Mouse (Mus musculus): ENCODE results near the gene Zan. TPM values are rescaled to one million over a fixed set of nuclear protein-coding genes. Genes with fewer than 3 reads are reported as not detected.

Zan gene
- polyA plus RNA-seq, 1 experiment: 0.01 TPM

DNA sequence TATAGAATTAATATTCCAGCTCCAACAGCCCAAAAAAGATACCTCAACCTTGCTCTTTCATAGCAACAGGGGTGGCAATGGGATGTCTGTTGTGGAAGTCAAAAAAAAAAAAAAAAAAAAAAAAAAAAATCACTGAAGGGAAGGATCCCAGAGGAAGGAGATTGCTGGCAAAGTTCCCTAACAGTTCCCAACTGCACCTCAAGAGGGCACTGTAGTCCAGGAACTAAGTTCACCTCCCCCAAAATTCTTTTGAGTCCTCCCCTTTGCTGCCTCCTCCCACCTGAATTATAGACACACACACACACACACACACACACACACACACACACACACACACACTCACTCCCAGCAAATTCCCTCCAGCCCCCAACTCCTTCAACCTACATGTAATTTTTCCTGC is 4.3 kb upstream of the Zan start:
- Histone ChIP-seq H3ac (ENCODE audit: control insufficient read depth, insufficient read length, low read depth) (no peak overlapping the region), H3K4me3 (ENCODE audit: insufficient read depth, poor library complexity, severe bottlenecking) (no peak overlapping the region), H3K27me3 (ENCODE audit: control insufficient read depth, insufficient read depth, insufficient read length) (peaks cover 66% of the 10 kb centered on the region), H3K79me3 (ENCODE audit: low read depth) (no peaks in the 10 kb centered on the region), H3K36me3 (ENCODE audit: control insufficient read depth, insufficient read depth) (no peaks in the 10 kb centered on the region), H3K79me2 (ENCODE audit: control insufficient read depth, insufficient read depth) (no peaks in the 10 kb centered on the region)
- peak; percentile 37 for TF ChIP-seq CTCF (IDR thresholded peaks at IDR 0.05; ENCODE audit: control insufficient read depth, insufficient read depth, insufficient read length)
- TF ChIP-seq MYOD1 (IDR thresholded peaks at IDR 0.05; ENCODE audit: control insufficient read depth, insufficient read length, low read depth): no peak

DNA sequence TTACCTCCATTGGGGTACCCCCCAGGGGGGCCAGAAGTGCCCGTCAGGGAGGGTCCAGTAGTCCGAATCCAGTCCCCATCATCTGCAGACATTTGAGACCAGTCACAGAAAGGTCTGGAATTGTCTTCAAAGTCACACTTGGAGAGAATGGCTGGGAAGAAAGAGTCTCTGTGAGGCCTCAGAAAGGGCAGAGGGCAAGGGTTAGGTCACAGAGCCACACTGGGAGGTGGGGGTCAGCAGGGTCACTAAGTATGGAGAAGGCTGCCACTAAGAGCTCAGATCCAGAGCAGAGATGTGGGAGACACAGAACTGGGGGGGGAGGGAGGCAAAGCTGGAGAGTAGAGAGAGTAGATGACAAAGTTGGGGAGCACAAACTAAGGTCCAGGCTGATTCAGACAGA is 2.5 kb downstream of the Zan start:
- H3K4me3 ChIP-seq (ENCODE audit: insufficient read depth, poor library complexity, severe bottlenecking): no peak overlapping the region
- H3K27me3 ChIP-seq (ENCODE audit: control insufficient read depth, insufficient read depth, insufficient read length): peaks cover 64% of the 10 kb centered on the region
- no peaks in the 10 kb centered on the region for H3K79me2 ChIP-seq (ENCODE audit: control insufficient read depth, insufficient read depth)
- no peaks in the 10 kb centered on the region for H3K36me3 ChIP-seq (ENCODE audit: control insufficient read depth, insufficient read depth)
- no peak overlapping the region for H3ac ChIP-seq (ENCODE audit: control insufficient read depth, insufficient read length, low read depth)
- no peaks in the 10 kb centered on the region for H3K79me3 ChIP-seq (ENCODE audit: low read depth)
- TF ChIP-seq MYOD1 (IDR thresholded peaks at IDR 0.05; ENCODE audit: control insufficient read depth, insufficient read length, low read depth) (no peak), MAX (IDR thresholded peaks at IDR 0.05) (no peak), USF1 (IDR thresholded peaks at IDR 0.05; ENCODE audit: low read depth) (no peak), FOSL1 (IDR thresholded peaks at IDR 0.05; ENCODE audit: insufficient read depth, low read length, poor library complexity, severe bottlenecking) (no peak), CEBPB (IDR thresholded peaks at IDR 0.05; ENCODE audit: low read depth) (no peak), MYOG (IDR thresholded peaks at IDR 0.05; ENCODE audit: control insufficient read depth, extremely low read depth, insufficient read length) (no peak), CTCF (IDR thresholded peaks at IDR 0.05; ENCODE audit: control insufficient read depth, insufficient read depth, insufficient read length) (no peak)

GRCm38 (mm10) chr5:137472252-137472904 is 4.5 kb downstream of the Zan start:
- no peaks in the 10 kb centered on the region for H3K36me3 ChIP-seq (ENCODE audit: control insufficient read depth, insufficient read depth)
- peaks cover 58% of the 10 kb centered on the region for H3K27me3 ChIP-seq (ENCODE audit: control insufficient read depth, insufficient read depth, insufficient read length)
- TF ChIP-seq CEBPB (IDR thresholded peaks at IDR 0.05; ENCODE audit: low read depth): no peak
- TF ChIP-seq MYOD1 (IDR thresholded peaks at IDR 0.05; ENCODE audit: control insufficient read depth, insufficient read length, low read depth): no peak
- TF ChIP-seq MAX (IDR thresholded peaks at IDR 0.05): no peak
- TF ChIP-seq MYOG (IDR thresholded peaks at IDR 0.05; ENCODE audit: control insufficient read depth, extremely low read depth, insufficient read length): no peak
- TF ChIP-seq USF1 (IDR thresholded peaks at IDR 0.05; ENCODE audit: low read depth): no peak
- no peak for TF ChIP-seq CTCF (IDR thresholded peaks at IDR 0.05; ENCODE audit: control insufficient read depth, insufficient read depth, insufficient read length)
- TF ChIP-seq FOSL1 (IDR thresholded peaks at IDR 0.05; ENCODE audit: insufficient read depth, low read length, poor library complexity, severe bottlenecking): no peak
- no peaks in the 10 kb centered on the region for H3K79me2 ChIP-seq (ENCODE audit: control insufficient read depth, insufficient read depth)
- H3K4me3 ChIP-seq (ENCODE audit: insufficient read depth, poor library complexity, severe bottlenecking): no peak overlapping the region
- no peak overlapping the region for H3ac ChIP-seq (ENCODE audit: control insufficient read depth, insufficient read length, low read depth)
- H3K79me3 ChIP-seq (ENCODE audit: low read depth): no peaks in the 10 kb centered on the region

GRCm38 (mm10) chr5:137466946-137467345 is 9.9 kb downstream of the Zan start:
- Histone ChIP-seq H3ac (ENCODE audit: control insufficient read depth, insufficient read length, low read depth) (no peak overlapping the region), H3K4me3 (ENCODE audit: insufficient read depth, poor library complexity, severe bottlenecking) (no peak overlapping the region), H3K36me3 (ENCODE audit: control insufficient read depth, insufficient read depth) (no peaks in the 10 kb centered on the region), H3K79me2 (ENCODE audit: control insufficient read depth, insufficient read depth) (no peaks in the 10 kb centered on the region), H3K27me3 (ENCODE audit: control insufficient read depth, insufficient read depth, insufficient read length) (peaks cover 15% of the 10 kb centered on the region), H3K79me3 (ENCODE audit: low read depth) (no peaks in the 10 kb centered on the region)
- TF ChIP-seq MYOG (IDR thresholded peaks at IDR 0.05; ENCODE audit: control insufficient read depth, extremely low read depth, insufficient read length) (no peak), CEBPB (IDR thresholded peaks at IDR 0.05; ENCODE audit: low read depth) (no peak), CTCF (IDR thresholded peaks at IDR 0.05; ENCODE audit: control insufficient read depth, insufficient read depth, insufficient read length) (no peak), MYOD1 (IDR thresholded peaks at IDR 0.05; ENCODE audit: control insufficient read depth, insufficient read length, low read depth) (no peak), FOSL1 (IDR thresholded peaks at IDR 0.05; ENCODE audit: insufficient read depth, low read length, poor library complexity, severe bottlenecking) (no peak), USF1 (IDR thresholded peaks at IDR 0.05; ENCODE audit: low read depth) (no peak), MAX (IDR thresholded peaks at IDR 0.05) (no peak)

DNA sequence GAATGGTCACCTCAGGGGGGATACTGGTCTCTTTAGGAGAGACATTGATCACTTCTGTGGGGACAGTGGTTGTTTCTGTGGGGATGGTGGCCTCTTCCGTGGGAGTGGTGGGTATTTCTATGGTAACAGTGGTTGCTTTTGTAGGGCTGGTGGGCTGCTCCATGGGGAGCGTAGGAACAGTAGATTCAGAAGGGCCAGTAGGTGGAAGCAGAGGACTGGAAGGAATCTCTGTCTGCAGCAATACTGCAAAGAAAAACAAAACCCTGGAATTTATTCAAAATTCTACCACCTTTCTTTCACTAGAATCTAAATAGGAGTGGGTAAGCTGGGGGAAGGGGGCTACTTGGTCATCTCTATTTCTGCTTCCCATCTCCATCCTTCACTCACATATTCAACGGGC is 11.8 kb downstream of the Zan start:
- Histone ChIP-seq H3K4me3 (ENCODE audit: insufficient read depth, poor library complexity, severe bottlenecking) (no peak overlapping the region), H3K79me3 (ENCODE audit: low read depth) (no peaks in the 10 kb centered on the region), H3K27me3 (ENCODE audit: control insufficient read depth, insufficient read depth, insufficient read length) (peaks cover 3% of the 10 kb centered on the region), H3K79me2 (ENCODE audit: control insufficient read depth, insufficient read depth) (no peaks in the 10 kb centered on the region), H3ac (ENCODE audit: control insufficient read depth, insufficient read length, low read depth) (no peak overlapping the region), H3K36me3 (ENCODE audit: control insufficient read depth, insufficient read depth) (no peaks in the 10 kb centered on the region)
- TF ChIP-seq MYOD1 (IDR thresholded peaks at IDR 0.05; ENCODE audit: control insufficient read depth, insufficient read length, low read depth) (no peak), CTCF (IDR thresholded peaks at IDR 0.05; ENCODE audit: control insufficient read depth, insufficient read depth, insufficient read length) (no peak), FOSL1 (IDR thresholded peaks at IDR 0.05; ENCODE audit: insufficient read depth, low read length, poor library complexity, severe bottlenecking) (no peak), MAX (IDR thresholded peaks at IDR 0.05) (no peak)
